Mouse (Mus musculus) heart, adult 2 months (tissue): ENCODE data around the gene Gm3183. TPM values are rescaled to one million over a fixed set of nuclear protein-coding genes. Genes with fewer than 3 reads are reported as not detected.
"Not testable (repeated sequence)": the region's sequence is repeated elsewhere in the genome, so short reads cannot be mapped to it uniquely, and the experiment has no call there.

Source experiments
- DNase-seq, 2 experiments: peaks; one replicate each; pipeline ENCODE4 v3.0.0; 2021
- H3K27ac ChIP-seq: fragments of 200-600 bp; 2 replicates; pipeline ENCODE4 v1.8.1; 2022
- H3K27me3 ChIP-seq: fragments of 200-500 bp; 2 replicates; pipeline ENCODE4 v1.6.1; 2012; ENCODE audit warnings: mild to moderate bottlenecking, low read length, inconsistent platforms, mixed read lengths; ENCODE audit not compliant: control insufficient read depth, insufficient read depth
- H3K36me3 ChIP-seq: fragments of 200-500 bp; 2 replicates; pipeline ENCODE4 v1.6.1; 2012; ENCODE audit warnings: low read length, inconsistent platforms; ENCODE audit not compliant: control insufficient read depth, insufficient read depth
- H3K4me1 ChIP-seq: fragments of 200-500 bp; 2 replicates; pipeline ENCODE4 v1.6.1; 2011; ENCODE audit warnings: low read length; ENCODE audit not compliant: control insufficient read depth, insufficient read depth
- H3K4me3 ChIP-seq: fragments of 200-600 bp; 2 replicates; pipeline ENCODE4 v1.8.1; 2022
- H3K79me2 ChIP-seq: fragments of 200-500 bp; replicated peaks from 2 replicates; pipeline ENCODE4 v1.6.1; 2012; ENCODE audit warnings: mild to moderate bottlenecking, inconsistent platforms, low read length, moderate library complexity, mixed read lengths; ENCODE audit not compliant: control insufficient read depth, insufficient read depth
- H3K9ac ChIP-seq: fragments of 200-500 bp; 2 replicates; pipeline ENCODE4 v1.6.1; 2012; ENCODE audit warnings: low read depth, mild to moderate bottlenecking, control low read depth, inconsistent platforms, low read length, mixed read lengths
- WGBS: fragments of 180-500 bp; shearing (Covaris S2); methylation state at CpG from one replicate; pipeline ENCODE4 v1.1.7; 2018; 5-methylcytosine and 5-hydroxymethylcytosine counted together
- intact Hi-C: fragments of 180-260 bp; cut with DNase I; formaldehyde crosslinking; loops from one replicate; pipeline ENCODE4 v1.15.1; 2025
- long read RNA-seq: library from polyadenylated mRNA; stranded (forward); transcript quantifications from one replicate; pipeline ENCODE4 v2.0.0, GENCODE M21; 2021
- polyA plus RNA-seq: library from polyadenylated mRNA; depleted of rRNA; stranded (reverse); fragments of >200 nt; gene quantifications from 2 replicates; pipeline ENCODE4 v1.2.3, GENCODE M21; 2012; rRNA removed
- total RNA-seq, 2 experiments: library from RNA; stranded (reverse); gene quantifications; 2 replicates each; pipeline ENCODE4 v1.2.3; 2021

The Gm3183 gene
- not detected for total RNA-seq
- not detected in 2 replicates for polyA plus RNA-seq
- long read RNA-seq: 0 reads

- H3K36me3 ChIP-seq, H3K79me2 ChIP-seq, DNase-seq, H3K4me3 ChIP-seq, H3K27ac ChIP-seq, H3K27me3 ChIP-seq, H3K9ac ChIP-seq, H3K4me1 ChIP-seq, intact Hi-C loops: not testable (repeated sequence)
- no CpG with 5 or more reads among the region's 1 CpGs for WGBS
Observed at GRCm38 (mm10) chr5:94865136-94865535, at the start of gene Gm3183. Gene Gm3183, plus strand, starts transcription at chr5:94865436.

Other genes starting within 250 kb of the Gm3183 start
- not detected for gene Gm3147, start 249.1 kb upstream of the Gm3183 start, total RNA-seq
- gene Gm3147, start 249.1 kb upstream of the Gm3183 start, polyA plus RNA-seq: not detected in 2 replicates
- not detected for gene Gm6509, start 241.5 kb upstream of the Gm3183 start, total RNA-seq
- gene Gm6509, start 241.5 kb upstream of the Gm3183 start, polyA plus RNA-seq: not detected in 2 replicates
- gene Gm6205, start 217.1 kb upstream of the Gm3183 start, total RNA-seq: not detected
- gene Gm6205, start 217.1 kb upstream of the Gm3183 start, polyA plus RNA-seq: not detected in 2 replicates
- not detected for gene Gm6367, start 123.2 kb downstream of the Gm3183 start, total RNA-seq
- not detected in 2 replicates for gene Gm6367, start 123.2 kb downstream of the Gm3183 start, polyA plus RNA-seq
- gene Gm7942, start 241.5 kb downstream of the Gm3183 start, total RNA-seq: not detected
- gene Gm7942, start 241.5 kb downstream of the Gm3183 start, polyA plus RNA-seq: not detected in 2 replicates